Mouse (Mus musculus) stomach, postnatal 0 days (tissue): Measurements from ENCODE around the gene Sik3. TPM values are rescaled to one million over a fixed set of nuclear protein-coding genes. Genes with fewer than 3 reads are reported as not detected.

Experiments used
- ATAC-seq: fragments of 200-750 bp; cut with Nextera tagmentation; 2 replicates; pipeline ENCODE4 v1.8.0; 2017; ENCODE audit not compliant: low FRiP score, low TSS enrichment
- DNase-seq: peaks from one replicate; pipeline ENCODE4 v3.0.0-alpha.2; 2016; ENCODE audit warnings: low spot score
- H3K27ac ChIP-seq: fragments of 300-500 bp; sonication (generic); replicated peaks from 2 replicates; pipeline ENCODE4 v1.5.1; 2014; ENCODE audit warnings: mild to moderate bottlenecking, control low read depth
- H3K27me3 ChIP-seq: fragments of 300-500 bp; sonication (generic); 2 replicates; pipeline ENCODE4 v1.6.1; 2014; ENCODE audit warnings: low read length; ENCODE audit not compliant: control insufficient read depth, insufficient read depth
- H3K36me3 ChIP-seq: fragments of 300-500 bp; sonication (generic); 2 replicates; pipeline ENCODE4 v1.6.1; 2014; ENCODE audit warnings: low read length, mixed read lengths; ENCODE audit not compliant: control insufficient read depth, insufficient read depth
- H3K4me1 ChIP-seq: fragments of 300-500 bp; sonication (generic); replicated peaks from 2 replicates; pipeline ENCODE4 v1.6.1; 2014; ENCODE audit warnings: antibody characterized with exemption; ENCODE audit not compliant: control insufficient read depth, insufficient read depth
- H3K4me2 ChIP-seq: fragments of 300-500 bp; sonication (generic); replicated peaks from 2 replicates; pipeline ENCODE4 v1.6.1; 2014; ENCODE audit warnings: low read depth, mild to moderate bottlenecking, control low read depth, moderate library complexity
- H3K4me3 ChIP-seq: fragments of 300-500 bp; sonication (generic); 2 replicates; pipeline ENCODE4 v1.5.1; 2014; ENCODE audit warnings: low read depth, low read length, control low read depth
- H3K9ac ChIP-seq: fragments of 300-500 bp; sonication (generic); 2 replicates; pipeline ENCODE4 v1.6.1; 2014; ENCODE audit warnings: mild to moderate bottlenecking, low read length, control low read depth, mixed read lengths
- H3K9me3 ChIP-seq: fragments of 300-500 bp; sonication (generic); 2 replicates; pipeline ENCODE4 v1.6.1; 2016; ENCODE audit warnings: low read length; ENCODE audit not compliant: control insufficient read depth
- CTCF ChIP-seq: IDR thresholded peaks from 2 replicates; pipeline ENCODE4 v1.5.1; 2016; ENCODE audit warnings: antibody characterized with exemption, low read depth, mild to moderate bottlenecking, moderate library complexity
- EP300 ChIP-seq: optimal IDR thresholded peaks from 2 replicates; pipeline ENCODE3; 2016; ENCODE audit warnings: antibody characterized with exemption
- WGBS: fragments of 180-500 bp; shearing (Covaris S2); extraction: QIAGEN DNeasy Blood & Tissue Kit; methylation state at CpG from one replicate; pipeline ENCODE4 v1.1.7; 2014; 5-methylcytosine and 5-hydroxymethylcytosine counted together
- polyA plus RNA-seq: library from polyadenylated mRNA; unstranded; fragments of >200 nt; fragmentation: Nextera tagmentation; extraction: Ambion mirVana; gene quantifications from 2 replicates; pipeline ENCODE4 v1.2.1, GENCODE M21; 2015

The Sik3 gene
- polyA plus RNA-seq, 1 experiment from 2014 or later = 6.8 TPM

GRCm38 (mm10) chr9:46272070-46272469 lies 259.4 kb downstream of the Sik3 start:
- 76% methylated on average over 9 of the region's 9 CpGs for WGBS
- Histone ChIP-seq H3K4me3 (no peak overlapping the region), H3K9me3 (no peaks in the 10 kb centered on the region), H3K4me1 (no peaks in the 10 kb centered on the region; the same call in 1 of the 2 replicates), H3K4me2 (no peak overlapping the region), H3K9ac (no peak overlapping the region), H3K36me3 (peaks cover 6% of the 10 kb centered on the region), H3K27ac (no peak overlapping the region), H3K27me3 (no peaks in the 10 kb centered on the region)
- ATAC-seq (no peak), DNase-seq (no peak)
- TF ChIP-seq EP300 = no peak
- TF ChIP-seq CTCF = no peak

- H3K4me2 ChIP-seq = peak within 1 kb of the TSS; percentile 77
- WGBS = 5% methylated on average over 43 of the region's 45 CpGs
- H3K4me3 ChIP-seq = peak within 1 kb of the TSS; percentile 67
- H3K27me3 ChIP-seq = no peaks in the 10 kb centered on the region
- peak; percentile 95 for ATAC-seq
- no peaks in the 10 kb centered on the region; the same call in 1 of the 2 replicates for H3K4me1 ChIP-seq
- peak within 1 kb of the TSS; percentile 77 for H3K27ac ChIP-seq
- peaks cover 12% of the 10 kb centered on the region for H3K36me3 ChIP-seq
- no peak for TF ChIP-seq EP300
- TF ChIP-seq CTCF = peak; percentile 62
- DNase-seq = peak; percentile 92
- H3K9me3 ChIP-seq = no peaks in the 10 kb centered on the region
- peak within 1 kb of the TSS; percentile 76 for H3K9ac ChIP-seq
Measured at GRCm38 (mm10) chr9:46272677-46273454, 260.2 kb downstream of the Sik3 start, which contains the start of gene Zpr1. Zpr1 (plus strand) TSS chr9:46273064.

Other genes with a start within 250 kb of the Sik3 start
- gene Cep164, start 184.1 kb upstream of the Sik3 start, polyA plus RNA-seq = 12.9 TPM in 2 replicates
- 12.8 and 13.3 TPM in 2 replicates for gene Bace1, start 174.2 kb upstream of the Sik3 start, polyA plus RNA-seq
- gene Pcsk7, start 106.3 kb upstream of the Sik3 start, polyA plus RNA-seq = 17.8 and 19.7 TPM in 2 replicates
- 18.9 and 22.3 TPM in 2 replicates for gene Rnf214, start 105.9 kb upstream of the Sik3 start, polyA plus RNA-seq
- 881 and 1,168 TPM in 2 replicates for gene Tagln, start 76.8 kb upstream of the Sik3 start, polyA plus RNA-seq
- 41.0 and 46.1 TPM in 2 replicates for gene Sidt2, start 57.6 kb upstream of the Sik3 start, polyA plus RNA-seq
- 70.8 and 79.0 TPM in 2 replicates for gene Pafah1b2, start 130 bp upstream of the Sik3 start, polyA plus RNA-seq
- gene Apoa1, start 215.8 kb downstream of the Sik3 start, polyA plus RNA-seq = 318 and 335 TPM in 2 replicates
- 0.58 and 1.2 TPM in 2 replicates for gene Apoc3, start 222.8 kb downstream of the Sik3 start, polyA plus RNA-seq
- 13.7 and 20.3 TPM in 2 replicates for gene Apoa4, start 227.9 kb downstream of the Sik3 start, polyA plus RNA-seq